Mouse (Mus musculus) forebrain, embryonic 13.5 days (tissue): ENCODE data around the gene Cnot8. TPM values are rescaled to one million over a fixed set of nuclear protein-coding genes. Genes with fewer than 3 reads are reported as not detected.

Experiments
- ATAC-seq: fragments of 200-750 bp; cut with Nextera tagmentation; 2 replicates; pipeline ENCODE4 v1.8.0; 2017
- H3K27ac ChIP-seq: fragments of 300-500 bp; sonication (generic); 2 replicates; pipeline ENCODE4 v1.5.1; 2015; ENCODE audit warnings: inconsistent platforms, mild to moderate bottlenecking, moderate library complexity
- H3K27me3 ChIP-seq: fragments of 300-500 bp; sonication (generic); 2 replicates; pipeline ENCODE4 v1.6.1; 2015; ENCODE audit warnings: mild to moderate bottlenecking, inconsistent platforms
- H3K36me3 ChIP-seq: fragments of 300-500 bp; sonication (generic); 2 replicates; pipeline ENCODE4 v1.6.1; 2015; ENCODE audit warnings: mild to moderate bottlenecking, inconsistent platforms; ENCODE audit not compliant: poor library complexity, severe bottlenecking
- H3K4me1 ChIP-seq: fragments of 300-500 bp; sonication (generic); 2 replicates; pipeline ENCODE4 v1.6.1; 2015; ENCODE audit warnings: inconsistent platforms
- H3K4me2 ChIP-seq: fragments of 300-500 bp; sonication (generic); 2 replicates; pipeline ENCODE4 v1.6.1; 2015; ENCODE audit warnings: inconsistent platforms, mild to moderate bottlenecking, moderate library complexity
- H3K4me3 ChIP-seq: fragments of 300-500 bp; sonication (generic); 2 replicates; pipeline ENCODE4 v1.5.1; 2015; ENCODE audit warnings: mild to moderate bottlenecking, inconsistent platforms
- H3K9ac ChIP-seq: fragments of 300-500 bp; sonication (generic); 2 replicates; pipeline ENCODE4 v1.6.1; 2015; ENCODE audit warnings: mild to moderate bottlenecking, inconsistent platforms
- H3K9me3 ChIP-seq: fragments of 300-500 bp; sonication (generic); replicated peaks from 2 replicates; pipeline ENCODE4 v1.6.1; 2016; ENCODE audit warnings: inconsistent platforms
- WGBS: fragments of 180-500 bp; shearing (Covaris S2); methylation state at CpG from one replicate; pipeline ENCODE4 v1.1.7; 2015; 5-methylcytosine and 5-hydroxymethylcytosine counted together
- polyA plus RNA-seq: library from polyadenylated mRNA; unstranded; fragments of >200 nt; fragmentation: Nextera tagmentation; extraction: Ambion mirVana; gene quantifications from 2 replicates; pipeline ENCODE4 v1.2.1, GENCODE M21; 2015

Gene Cnot8
- polyA plus RNA-seq, 1 experiment from 2014 or later, result 124 TPM

GRCm38 (mm10) chr11:58135296-58135695, 31.3 kb downstream of the Cnot8 start:
- no peak overlapping the region for H3K4me3 ChIP-seq
- H3K9me3 ChIP-seq, result no peaks in the 10 kb centered on the region
- H3K4me2 ChIP-seq, result no peak overlapping the region
- H3K36me3 ChIP-seq, result peaks cover 95% of the 10 kb centered on the region
- H3K27ac ChIP-seq, result no peak overlapping the region
- H3K4me1 ChIP-seq, result no peaks in the 10 kb centered on the region
- no peak for ATAC-seq
- no peak overlapping the region for H3K9ac ChIP-seq
- H3K27me3 ChIP-seq, result no peaks in the 10 kb centered on the region

GRCm38 (mm10) chr11:58136677-58137076, 32.7 kb downstream of the Cnot8 start:
- peaks cover 96% of the 10 kb centered on the region for H3K36me3 ChIP-seq
- no peak overlapping the region for H3K4me3 ChIP-seq

GRCm38 (mm10) chr11:58138821-58139220, 34.9 kb downstream of the Cnot8 start:
- Histone ChIP-seq H3K27me3 (no peaks in the 10 kb centered on the region), H3K4me1 (no peaks in the 10 kb centered on the region), H3K9me3 (no peaks in the 10 kb centered on the region), H3K4me3 (no peak overlapping the region), H3K36me3 (peaks cover 86% of the 10 kb centered on the region), H3K4me2 (no peak overlapping the region), H3K9ac (no peak overlapping the region), H3K27ac (no peak overlapping the region)
- 90% methylated on average over 11 of the region's 11 CpGs for WGBS
- ATAC-seq, result no peak

More at GRCm38 (mm10) chr11:58136677-58137076, 32.7 kb downstream of the Cnot8 start:
- Histone ChIP-seq H3K27ac (no peak overlapping the region), H3K4me2 (no peak overlapping the region), H3K9me3 (no peaks in the 10 kb centered on the region), H3K27me3 (no peaks in the 10 kb centered on the region), H3K4me1 (no peaks in the 10 kb centered on the region), H3K9ac (no peak overlapping the region)
- no peak for ATAC-seq
- 89% methylated on average over 6 of the region's 6 CpGs for WGBS

GRCm38 (mm10) chr11:58139466-58139865, 35.5 kb downstream of the Cnot8 start:
- Histone ChIP-seq H3K4me3 (no peak overlapping the region), H3K4me1 (no peaks in the 10 kb centered on the region), H3K4me2 (no peak overlapping the region), H3K27ac (no peak overlapping the region), H3K36me3 (peaks cover 86% of the 10 kb centered on the region), H3K9ac (no peak overlapping the region), H3K9me3 (no peaks in the 10 kb centered on the region), H3K27me3 (no peaks in the 10 kb centered on the region)
- 90% methylated on average over 3 of the region's 3 CpGs for WGBS
- no peak for ATAC-seq

- Histone ChIP-seq H3K9ac (no peak overlapping the region), H3K4me1 (no peaks in the 10 kb centered on the region), H3K9me3 (no peaks in the 10 kb centered on the region), H3K27me3 (no peaks in the 10 kb centered on the region), H3K36me3 (peaks cover 86% of the 10 kb centered on the region), H3K4me2 (no peak overlapping the region), H3K4me3 (no peak overlapping the region), H3K27ac (no peak overlapping the region)
- ATAC-seq, result no peak
- WGBS, result 88% methylated on average over 9 of the region's 9 CpGs
Observed at GRCm38 (mm10) chr11:58143704-58144426, 39.9 kb downstream of the Cnot8 start.

GRCm38 (mm10) chr11:58146241-58146640, 42.3 kb downstream of the Cnot8 start:
- WGBS, result 72% methylated on average over 5 of the region's 5 CpGs
- Histone ChIP-seq H3K27me3 (no peaks in the 10 kb centered on the region), H3K36me3 (peaks cover 84% of the 10 kb centered on the region)

GRCm38 (mm10) chr11:58155458-58155857, 51.5 kb downstream of the Cnot8 start:
- Histone ChIP-seq H3K4me1 (no peaks in the 10 kb centered on the region), H3K27ac (no peak overlapping the region), H3K4me2 (no peak overlapping the region), H3K9me3 (no peaks in the 10 kb centered on the region), H3K9ac (no peak overlapping the region), H3K27me3 (no peaks in the 10 kb centered on the region), H3K36me3 (peaks cover 85% of the 10 kb centered on the region), H3K4me3 (no peak overlapping the region)
- WGBS, result 92% methylated on average over 9 of the region's 9 CpGs
- ATAC-seq, result no peak

More at GRCm38 (mm10) chr11:58146241-58146640, 42.3 kb downstream of the Cnot8 start:
- no peak overlapping the region for H3K9ac ChIP-seq
- no peak overlapping the region for H3K4me3 ChIP-seq
- H3K4me1 ChIP-seq, result no peaks in the 10 kb centered on the region
- no peak overlapping the region for H3K4me2 ChIP-seq
- no peaks in the 10 kb centered on the region for H3K9me3 ChIP-seq
- ATAC-seq, result no peak
- H3K27ac ChIP-seq, result no peak overlapping the region

GRCm38 (mm10) chr11:58156871-58157270, 52.9 kb downstream of the Cnot8 start:
- no peak overlapping the region for H3K4me2 ChIP-seq
- H3K36me3 ChIP-seq, result peaks cover 85% of the 10 kb centered on the region
- no peak overlapping the region for H3K4me3 ChIP-seq
- H3K4me1 ChIP-seq, result no peaks in the 10 kb centered on the region
- H3K9ac ChIP-seq, result no peak overlapping the region
- H3K27me3 ChIP-seq, result no peaks in the 10 kb centered on the region
- WGBS, result 84% methylated on average over 3 of the region's 3 CpGs
- no peaks in the 10 kb centered on the region for H3K9me3 ChIP-seq
- H3K27ac ChIP-seq, result no peak overlapping the region
- ATAC-seq, result no peak

- peaks cover 60% of the 10 kb centered on the region for H3K36me3 ChIP-seq
Observed at GRCm38 (mm10) chr11:58165072-58165471, 61.1 kb downstream of the Cnot8 start.

GRCm38 (mm10) chr11:58167822-58168166, 63.8 kb downstream of the Cnot8 start:
- peaks cover 20% of the 10 kb centered on the region for H3K4me1 ChIP-seq
- peak overlapping the region; percentile 66 for H3K4me2 ChIP-seq
- peak overlapping the region; percentile 85 for H3K9ac ChIP-seq
- no peak; the same call in 1 of the 2 replicates for ATAC-seq
- peaks cover 5% of the 10 kb centered on the region; the same call in 1 of the 2 replicates for H3K9me3 ChIP-seq
- H3K36me3 ChIP-seq, result peaks cover 36% of the 10 kb centered on the region
- no peak overlapping the region for H3K27ac ChIP-seq
- peak overlapping the region; percentile 82 for H3K4me3 ChIP-seq
- WGBS, result 1% methylated on average over 8 of the region's 8 CpGs
- H3K27me3 ChIP-seq, result no peaks in the 10 kb centered on the region

More at GRCm38 (mm10) chr11:58165072-58165471, 61.1 kb downstream of the Cnot8 start:
- Histone ChIP-seq H3K4me2 (no peak overlapping the region), H3K4me1 (peaks cover 8% of the 10 kb centered on the region), H3K9ac (no peak overlapping the region), H3K9me3 (peaks cover 5% of the 10 kb centered on the region; the same call in 1 of the 2 replicates), H3K27me3 (no peaks in the 10 kb centered on the region), H3K4me3 (no peak overlapping the region), H3K27ac (no peak overlapping the region)
- WGBS, result 96% methylated on average over 2 of the region's 2 CpGs
- no peak for ATAC-seq
